Mouse (Mus musculus): ENCODE measurements at regions not wholly inside any gene's neighbourhood (a gene's known extent, or its start where the extent isn't known, plus 50 kb on each side); places are given as distances from the start of the nearest gene placed in this dataset.
A peak's percentile ranks its signal among the peaks of the same experiment; 100 is the strongest.

GRCm38 (mm10) chr7:84800966-84801365, 52.4 kb upstream of the Olfr291 start:
- no peak for ATAC-seq (ENCODE audit: poor library complexity, severe bottlenecking)

- no peak for ATAC-seq (ENCODE audit: poor library complexity, severe bottlenecking)
These were observed 58.7 kb upstream of the Olfr291 start for GRCm38 (mm10) chr7:84794655-84795054.

GRCm38 (mm10) chr7:84779276-84779825, 74.0 kb upstream of the Olfr291 start:
- ATAC-seq (ENCODE audit: poor library complexity, severe bottlenecking) = peak; percentile 98

- ATAC-seq (ENCODE audit: poor library complexity, severe bottlenecking) = no peak
These were observed 75.7 kb upstream of the Olfr291 start for GRCm38 (mm10) chr7:84777696-84778095.

- no peak for ATAC-seq (ENCODE audit: poor library complexity, severe bottlenecking)
These were observed 66.5 kb upstream of the Zfand6 start for GRCm38 (mm10) chr7:84756261-84756660.

- ATAC-seq (ENCODE audit: poor library complexity, severe bottlenecking) = no peak
These were observed 63.6 kb upstream of the Zfand6 start for GRCm38 (mm10) chr7:84753361-84753760.

GRCm38 (mm10) chr7:84749434-84750301, 59.9 kb upstream of the Zfand6 start:
- ATAC-seq (ENCODE audit: poor library complexity, severe bottlenecking) = peak; percentile 88

GRCm38 (mm10) chr7:84747847-84748246, 58.1 kb upstream of the Zfand6 start:
- no peak for ATAC-seq (ENCODE audit: poor library complexity, severe bottlenecking)

GRCm38 (mm10) chr7:84744321-84745070, 54.7 kb upstream of the Zfand6 start:
- ATAC-seq (ENCODE audit: poor library complexity, severe bottlenecking) = no peak

GRCm38 (mm10) chr7:84739965-84740390, 50.2 kb upstream of the Zfand6 start:
- no peak for ATAC-seq (ENCODE audit: poor library complexity, severe bottlenecking)
